Mouse (Mus musculus) stomach, postnatal 0 days (tissue): ENCODE data around the gene Capn9. TPM values are rescaled to one million over a fixed set of nuclear protein-coding genes. Genes with fewer than 3 reads are reported as not detected.
A peak's percentile ranks its signal among the peaks of the same experiment; 100 is the strongest.

Experiments used
- ATAC-seq: fragments of 200-750 bp; cut with Nextera tagmentation; 2 replicates; pipeline ENCODE4 v1.8.0; 2017; ENCODE audit not compliant: low FRiP score, low TSS enrichment
- DNase-seq: peaks from one replicate; pipeline ENCODE4 v3.0.0-alpha.2; 2016; ENCODE audit warnings: low spot score
- H3K27ac ChIP-seq: fragments of 300-500 bp; sonication (generic); replicated peaks from 2 replicates; pipeline ENCODE4 v1.5.1; 2014; ENCODE audit warnings: mild to moderate bottlenecking, control low read depth
- H3K27me3 ChIP-seq: fragments of 300-500 bp; sonication (generic); 2 replicates; pipeline ENCODE4 v1.6.1; 2014; ENCODE audit warnings: low read length; ENCODE audit not compliant: control insufficient read depth, insufficient read depth
- H3K36me3 ChIP-seq: fragments of 300-500 bp; sonication (generic); 2 replicates; pipeline ENCODE4 v1.6.1; 2014; ENCODE audit warnings: low read length, mixed read lengths; ENCODE audit not compliant: control insufficient read depth, insufficient read depth
- H3K4me1 ChIP-seq: fragments of 300-500 bp; sonication (generic); replicated peaks from 2 replicates; pipeline ENCODE4 v1.6.1; 2014; ENCODE audit warnings: antibody characterized with exemption; ENCODE audit not compliant: control insufficient read depth, insufficient read depth
- H3K4me2 ChIP-seq: fragments of 300-500 bp; sonication (generic); replicated peaks from 2 replicates; pipeline ENCODE4 v1.6.1; 2014; ENCODE audit warnings: low read depth, mild to moderate bottlenecking, control low read depth, moderate library complexity
- H3K4me3 ChIP-seq: fragments of 300-500 bp; sonication (generic); 2 replicates; pipeline ENCODE4 v1.5.1; 2014; ENCODE audit warnings: low read depth, low read length, control low read depth
- H3K9ac ChIP-seq: fragments of 300-500 bp; sonication (generic); 2 replicates; pipeline ENCODE4 v1.6.1; 2014; ENCODE audit warnings: mild to moderate bottlenecking, low read length, control low read depth, mixed read lengths
- H3K9me3 ChIP-seq: fragments of 300-500 bp; sonication (generic); 2 replicates; pipeline ENCODE4 v1.6.1; 2016; ENCODE audit warnings: low read length; ENCODE audit not compliant: control insufficient read depth
- CTCF ChIP-seq: IDR thresholded peaks from 2 replicates; pipeline ENCODE4 v1.5.1; 2016; ENCODE audit warnings: antibody characterized with exemption, low read depth, mild to moderate bottlenecking, moderate library complexity
- EP300 ChIP-seq: optimal IDR thresholded peaks from 2 replicates; pipeline ENCODE3; 2016; ENCODE audit warnings: antibody characterized with exemption
- WGBS: fragments of 180-500 bp; shearing (Covaris S2); extraction: QIAGEN DNeasy Blood & Tissue Kit; methylation state at CpG from one replicate; pipeline ENCODE4 v1.1.7; 2014; 5-methylcytosine and 5-hydroxymethylcytosine counted together
- polyA plus RNA-seq: library from polyadenylated mRNA; unstranded; fragments of >200 nt; fragmentation: Nextera tagmentation; extraction: Ambion mirVana; gene quantifications from 2 replicates; pipeline ENCODE4 v1.2.1, GENCODE M21; 2015

The Capn9 gene
- polyA plus RNA-seq, 1 experiment from 2014 or later = 12.8 TPM

- 71% methylated on average over 5 of the region's 5 CpGs for WGBS
- no peak overlapping the region for H3K4me2 ChIP-seq
- no peak overlapping the region for H3K27ac ChIP-seq
- TF ChIP-seq CTCF (no peak), EP300 (no peak)
- ATAC-seq = no peak
- H3K36me3 ChIP-seq = no peaks in the 10 kb centered on the region
- no peaks in the 10 kb centered on the region for H3K27me3 ChIP-seq
- no peak overlapping the region for H3K4me3 ChIP-seq
- no peak for DNase-seq
- H3K9ac ChIP-seq = no peak overlapping the region
- no peaks in the 10 kb centered on the region for H3K4me1 ChIP-seq
- no peaks in the 10 kb centered on the region for H3K9me3 ChIP-seq
Observed at GRCm38 (mm10) chr8:124621255-124621654, 45.3 kb downstream of the Capn9 start.

GRCm38 (mm10) chr8:124626251-124626650, 50.3 kb downstream of the Capn9 start:
- Histone ChIP-seq H3K4me1 (no peaks in the 10 kb centered on the region), H3K4me3 (no peak overlapping the region), H3K36me3 (no peaks in the 10 kb centered on the region), H3K27ac (no peak overlapping the region), H3K27me3 (no peaks in the 10 kb centered on the region), H3K4me2 (no peak overlapping the region), H3K9ac (no peak overlapping the region), H3K9me3 (no peaks in the 10 kb centered on the region)
- ATAC-seq (no peak), DNase-seq (no peak)
- 87% methylated on average over 9 of the region's 9 CpGs for WGBS
- no peak for TF ChIP-seq CTCF
- TF ChIP-seq EP300 = no peak

- H3K27me3 ChIP-seq = no peaks in the 10 kb centered on the region
- H3K4me3 ChIP-seq = no peak overlapping the region
- ATAC-seq = no peak
- 62% methylated on average over 6 of the region's 6 CpGs for WGBS
- peaks cover 3% of the 10 kb centered on the region for H3K4me1 ChIP-seq
- H3K27ac ChIP-seq = no peak overlapping the region
- no peak for TF ChIP-seq EP300
- no peak for TF ChIP-seq CTCF
- H3K36me3 ChIP-seq = no peaks in the 10 kb centered on the region
- H3K4me2 ChIP-seq = no peak overlapping the region
- no peak for DNase-seq
- no peaks in the 10 kb centered on the region for H3K9me3 ChIP-seq
- H3K9ac ChIP-seq = no peak overlapping the region
Observed at GRCm38 (mm10) chr8:124630489-124630888, 54.6 kb downstream of the Capn9 start.

GRCm38 (mm10) chr8:124630891-124631290, 55.0 kb downstream of the Capn9 start:
- Histone ChIP-seq H3K9me3 (no peaks in the 10 kb centered on the region), H3K9ac (no peak overlapping the region), H3K4me1 (peaks cover 3% of the 10 kb centered on the region), H3K4me2 (no peak overlapping the region), H3K27me3 (no peaks in the 10 kb centered on the region), H3K27ac (peak overlapping the region; percentile 74; the same call in 1 of the 2 replicates), H3K4me3 (no peak overlapping the region), H3K36me3 (no peaks in the 10 kb centered on the region)
- 73% methylated on average over 4 of the region's 4 CpGs for WGBS
- no peak for TF ChIP-seq EP300
- no peak for TF ChIP-seq CTCF
- ATAC-seq (no peak), DNase-seq (no peak)

GRCm38 (mm10) chr8:124631966-124632365, 56.1 kb downstream of the Capn9 start:
- Histone ChIP-seq H3K36me3 (peaks cover 4% of the 10 kb centered on the region; the same call in 1 of the 2 replicates), H3K27me3 (no peaks in the 10 kb centered on the region), H3K27ac (peak overlapping the region; percentile 74), H3K9me3 (no peaks in the 10 kb centered on the region), H3K9ac (no peak overlapping the region; the same call in 1 of the 2 replicates), H3K4me3 (no peak overlapping the region), H3K4me2 (no peak overlapping the region), H3K4me1 (peaks cover 3% of the 10 kb centered on the region)
- no peak for DNase-seq
- TF ChIP-seq EP300 (no peak), CTCF (no peak)
- 24% methylated on average over 7 of the region's 7 CpGs for WGBS
- 0 out of 2 replicates have a peak, but pooled peaks have one; percentile 16 for ATAC-seq

GRCm38 (mm10) chr8:124633001-124633703, 57.2 kb downstream of the Capn9 start:
- peak; percentile 81; the same call in 1 of the 2 replicates for ATAC-seq
- Histone ChIP-seq H3K9me3 (no peaks in the 10 kb centered on the region), H3K36me3 (peaks cover 7% of the 10 kb centered on the region; the same call in 1 of the 2 replicates), H3K4me2 (0 out of 2 replicates have a peak overlapping the region, but pooled peaks have one; percentile 4), H3K9ac (no peak overlapping the region), H3K27me3 (no peaks in the 10 kb centered on the region), H3K4me1 (peaks cover 3% of the 10 kb centered on the region), H3K4me3 (no peak overlapping the region), H3K27ac (peak overlapping the region; percentile 78)
- peak; percentile 41 for DNase-seq
- WGBS = 54% methylated on average over 14 of the region's 14 CpGs
- TF ChIP-seq CTCF (no peak), EP300 (no peak)
